Mouse (Mus musculus): Measurements from ENCODE around the gene Gm14496. TPM values are rescaled to one million over a fixed set of nuclear protein-coding genes. Genes with fewer than 3 reads are reported as not detected.
"Not testable (repeated sequence)": the region's sequence is repeated elsewhere in the genome, so short reads cannot be mapped to it uniquely, and the experiment has no call there.

Gene Gm14496
- total RNA-seq (2012; rRNA removed), result not detected in 2 replicates

DNA sequence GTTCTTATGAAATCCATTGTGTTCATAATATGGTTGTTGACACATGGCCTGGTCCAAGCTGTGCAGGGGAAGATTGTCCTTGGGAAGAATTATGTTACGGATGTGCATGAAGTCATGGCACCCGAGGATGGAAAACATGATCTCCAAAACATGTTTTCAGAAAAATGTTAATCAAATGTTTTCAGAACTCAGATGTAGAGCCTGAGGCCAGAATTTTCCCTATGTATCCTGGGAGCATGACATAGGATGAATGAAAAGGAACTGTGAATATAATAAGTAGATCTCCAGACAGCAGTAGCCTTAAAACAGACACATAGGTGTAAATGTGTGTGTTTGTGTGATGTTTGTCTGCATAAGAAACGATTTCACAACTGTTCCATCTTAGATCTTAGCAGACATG, at the start of gene Gm14496:
Gm14496 (plus strand) TSS at position 301 of the 400 bp plus-strand sequence.
- no peak for DNase-seq (ENCODE audit: low read depth, low spot score)
- Histone ChIP-seq H3K4me3 (ENCODE audit: insufficient read depth in 1 of 2, low read depth in 1 of 2, low read length in 2 of 2, poor library complexity in 1 of 2, severe bottlenecking in 1 of 2) (no peak within 1 kb of the TSS), H3K36me3 (ENCODE audit: control insufficient read depth, insufficient read depth, low read length, poor library complexity, severe bottlenecking) (no peaks in the 10 kb centered on the region), H3K9me3 (ENCODE audit: control insufficient read depth, insufficient read depth, low read depth, low read length) (no peaks in the 10 kb centered on the region), H3K4me1 (ENCODE audit: control insufficient read depth in 2 of 2, insufficient read depth in 2 of 2, low read length in 2 of 2, poor library complexity in 1 of 2) (no peaks in the 10 kb centered on the region), H3K9ac (ENCODE audit: insufficient read depth, low read depth, low read length, poor library complexity, severe bottlenecking) (no peak within 1 kb of the TSS), H3K27ac (ENCODE audit: insufficient read depth, low read depth, low read length, poor library complexity, severe bottlenecking) (no peak within 1 kb of the TSS)
- in situ Hi-C loops (cut with MboI; ENCODE audit: low sequenced_read_pairs in 2 of 2, unreplicated experiment in 2 of 2), result no loop called here
- TF ChIP-seq ZNF384 (IDR thresholded peaks at IDR 0.05; ENCODE audit: low read depth, low read length) (no peak), MAFK (IDR thresholded peaks at IDR 0.05; ENCODE audit: insufficient read depth, low read depth, low read length) (no peak)

DNA sequence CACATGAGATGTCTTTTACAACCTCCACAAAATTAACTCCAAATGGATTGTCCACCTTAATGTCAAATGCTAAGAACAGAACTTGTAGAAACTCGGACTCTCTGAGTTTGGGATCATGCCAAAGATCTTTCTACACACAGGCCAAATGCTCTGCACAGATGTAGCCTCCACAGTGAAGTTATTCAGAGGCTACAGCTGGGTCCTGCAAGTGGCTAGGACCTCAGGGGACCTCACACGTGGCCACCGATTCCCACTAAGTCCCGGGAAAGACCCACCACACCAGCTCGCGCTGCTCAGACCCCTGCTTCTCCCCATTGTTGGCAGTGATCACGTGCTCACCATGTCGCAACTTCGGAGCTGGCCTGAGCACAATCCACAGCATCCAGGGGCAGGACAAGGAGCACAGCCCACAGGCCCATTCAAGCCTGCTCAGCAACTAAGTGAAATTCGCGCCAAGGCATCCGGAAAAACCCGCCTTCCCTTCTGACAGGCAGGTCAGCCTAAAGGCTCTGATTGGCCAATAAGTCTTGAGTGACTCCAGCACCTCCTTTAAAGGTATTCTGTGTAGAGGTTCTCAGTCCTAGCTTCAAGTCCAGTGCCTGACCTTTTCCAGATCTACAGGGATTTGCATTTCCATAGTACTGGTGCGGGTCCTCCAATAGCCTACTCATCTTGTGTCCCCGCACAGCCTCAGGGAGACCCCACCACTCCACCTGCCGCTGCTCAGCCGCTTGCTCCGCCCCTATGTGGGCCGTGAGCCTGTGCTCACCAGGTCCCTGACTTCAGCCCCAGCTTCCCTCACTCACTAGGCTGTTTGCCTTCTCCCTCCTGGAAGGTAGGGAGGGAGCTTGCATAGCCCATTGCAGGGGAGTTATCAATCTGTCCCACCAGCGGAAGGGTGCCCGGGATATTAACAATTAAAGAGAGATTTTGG, 37.9 kb upstream of the Gm14496 start:
- in situ Hi-C loops (cut with MboI; ENCODE audit: low sequenced_read_pairs in 2 of 2, unreplicated experiment in 2 of 2); H3K36me3 ChIP-seq (ENCODE audit: control insufficient read depth, insufficient read depth, low read length, poor library complexity, severe bottlenecking); H3K9me3 ChIP-seq (ENCODE audit: control insufficient read depth, insufficient read depth, low read depth, low read length); H3K4me1 ChIP-seq (ENCODE audit: control insufficient read depth in 2 of 2, insufficient read depth in 2 of 2, low read length in 2 of 2, poor library complexity in 1 of 2); H3K27ac ChIP-seq (ENCODE audit: insufficient read depth, low read depth, low read length, poor library complexity, severe bottlenecking): not testable (repeated sequence)
- H3K4me3 ChIP-seq (ENCODE audit: insufficient read depth in 1 of 2, low read depth in 1 of 2, low read length in 2 of 2, poor library complexity in 1 of 2, severe bottlenecking in 1 of 2), result peak overlapping the region; percentile 34 to 61
- peak; percentile 30 for DNase-seq (ENCODE audit: low read depth, low spot score)
- TF ChIP-seq MAFK (IDR thresholded peaks at IDR 0.05; ENCODE audit: insufficient read depth, low read depth, low read length), result 0 out of 2 replicates have a peak, but pooled peaks have one; percentile 3
- peak overlapping the region; percentile 47 for H3K9ac ChIP-seq (ENCODE audit: insufficient read depth, low read depth, low read length, poor library complexity, severe bottlenecking)

DNA sequence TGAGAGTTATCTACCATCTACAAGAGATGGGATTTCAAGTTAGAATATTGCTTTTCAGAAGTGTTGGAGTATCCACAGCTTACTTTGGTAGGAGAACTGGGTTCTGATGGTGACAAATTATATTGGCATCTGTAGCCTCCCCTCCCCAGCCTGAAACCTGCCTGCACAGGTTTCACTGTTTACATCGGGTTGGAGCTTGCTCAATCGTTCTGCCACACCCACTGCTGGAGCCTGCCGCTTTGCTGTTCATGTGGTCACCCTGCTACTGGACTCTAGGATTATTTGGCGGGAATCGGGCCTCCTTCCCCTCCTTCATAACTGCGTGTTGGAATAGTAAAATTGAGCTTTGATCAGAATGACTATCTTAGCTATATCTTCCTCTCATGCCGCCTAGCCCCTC, 22.5 kb upstream of the Gm14496 start:
- no peaks in the 10 kb centered on the region for H3K36me3 ChIP-seq (ENCODE audit: control insufficient read depth, insufficient read depth, low read length, poor library complexity, severe bottlenecking)
- no peak overlapping the region for H3K27ac ChIP-seq (ENCODE audit: insufficient read depth, low read depth, low read length, poor library complexity, severe bottlenecking)
- in situ Hi-C loops (cut with MboI; ENCODE audit: low sequenced_read_pairs in 2 of 2, unreplicated experiment in 2 of 2), result no loop called here
- H3K9me3 ChIP-seq (ENCODE audit: control insufficient read depth, insufficient read depth, low read depth, low read length), result no peaks in the 10 kb centered on the region
- H3K9ac ChIP-seq (ENCODE audit: insufficient read depth, low read depth, low read length, poor library complexity, severe bottlenecking), result no peak overlapping the region
- TF ChIP-seq MAFK (IDR thresholded peaks at IDR 0.05; ENCODE audit: insufficient read depth, low read depth, low read length), result no peak
- TF ChIP-seq HCFC1 (IDR thresholded peaks at IDR 0.05; ENCODE audit: borderline replicate concordance, insufficient read depth, low read length), result no peak
- TF ChIP-seq ZNF384 (IDR thresholded peaks at IDR 0.05; ENCODE audit: low read depth, low read length), result no peak
- TF ChIP-seq ZC3H11A (IDR thresholded peaks at IDR 0.05; ENCODE audit: borderline replicate concordance, low read depth, low read length), result no peak
- TF ChIP-seq CHD2 (IDR thresholded peaks at IDR 0.05; ENCODE audit: low read depth, low read length), result no peak
- no peak for DNase-seq (ENCODE audit: low read depth, low spot score)
- H3K4me3 ChIP-seq (ENCODE audit: insufficient read depth in 1 of 2, low read depth in 1 of 2, low read length in 2 of 2, poor library complexity in 1 of 2, severe bottlenecking in 1 of 2), result no peak overlapping the region
- H3K4me1 ChIP-seq (ENCODE audit: control insufficient read depth in 2 of 2, insufficient read depth in 2 of 2, low read length in 2 of 2, poor library complexity in 1 of 2), result no peaks in the 10 kb centered on the region

DNA sequence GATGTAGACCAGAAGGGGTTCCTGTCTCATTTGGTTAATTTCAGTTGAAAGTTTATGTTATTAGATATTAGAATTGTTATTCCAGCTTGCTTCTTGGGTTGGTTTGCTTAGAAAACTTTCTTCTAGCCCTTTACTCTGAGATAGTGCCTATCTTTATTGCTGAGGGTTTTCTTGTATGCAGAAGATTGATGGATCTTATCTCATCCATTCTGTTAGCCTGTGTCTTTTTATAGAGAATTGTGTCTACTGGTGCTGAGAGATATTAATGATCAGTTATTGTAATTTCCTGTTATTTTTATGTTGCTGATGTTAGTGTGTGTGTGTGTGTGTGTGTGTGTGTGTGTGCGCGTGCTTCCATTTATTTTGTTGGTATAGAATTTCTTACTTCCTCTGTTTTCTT, 21.7 kb upstream of the Gm14496 start:
- Histone ChIP-seq H3K9ac (ENCODE audit: insufficient read depth, low read depth, low read length, poor library complexity, severe bottlenecking) (no peak overlapping the region), H3K9me3 (ENCODE audit: control insufficient read depth, insufficient read depth, low read depth, low read length) (no peaks in the 10 kb centered on the region), H3K4me3 (ENCODE audit: insufficient read depth in 1 of 2, low read depth in 1 of 2, low read length in 2 of 2, poor library complexity in 1 of 2, severe bottlenecking in 1 of 2) (no peak overlapping the region), H3K4me1 (ENCODE audit: control insufficient read depth in 2 of 2, insufficient read depth in 2 of 2, low read length in 2 of 2, poor library complexity in 1 of 2) (no peaks in the 10 kb centered on the region), H3K36me3 (ENCODE audit: control insufficient read depth, insufficient read depth, low read length, poor library complexity, severe bottlenecking) (no peaks in the 10 kb centered on the region), H3K27ac (ENCODE audit: insufficient read depth, low read depth, low read length, poor library complexity, severe bottlenecking) (no peak overlapping the region)
- DNase-seq (ENCODE audit: low read depth, low spot score), result no peak
- in situ Hi-C loops (cut with MboI; ENCODE audit: low sequenced_read_pairs in 2 of 2, unreplicated experiment in 2 of 2), result no loop called here
- TF ChIP-seq HCFC1 (IDR thresholded peaks at IDR 0.05; ENCODE audit: borderline replicate concordance, insufficient read depth, low read length) (no peak), MAFK (IDR thresholded peaks at IDR 0.05; ENCODE audit: insufficient read depth, low read depth, low read length) (no peak), ZNF384 (IDR thresholded peaks at IDR 0.05; ENCODE audit: low read depth, low read length) (no peak), CHD2 (IDR thresholded peaks at IDR 0.05; ENCODE audit: low read depth, low read length) (no peak), ZC3H11A (IDR thresholded peaks at IDR 0.05; ENCODE audit: borderline replicate concordance, low read depth, low read length) (no peak)

DNA sequence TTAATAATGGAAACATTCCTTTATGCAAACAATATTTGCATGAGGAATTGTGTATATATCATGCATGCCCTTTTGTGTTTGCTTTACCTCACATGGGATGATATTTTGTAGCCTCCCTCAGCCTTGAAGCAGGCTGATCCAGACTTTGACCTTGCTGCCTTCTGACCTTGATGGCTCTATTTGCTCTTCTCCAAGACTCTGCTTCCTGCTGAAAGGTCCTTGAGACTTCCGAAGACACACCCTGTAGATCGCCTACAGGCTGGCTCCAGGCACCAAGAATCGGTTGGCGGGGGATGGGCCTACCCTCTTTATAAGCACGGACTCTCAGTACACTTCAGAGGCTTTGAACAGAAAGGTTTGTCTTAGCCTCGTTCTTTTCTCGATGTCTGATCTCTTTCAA, 9.0 kb upstream of the Gm14496 start:
- peak; percentile 30 for DNase-seq (ENCODE audit: low read depth, low spot score)
- H3K9ac ChIP-seq (ENCODE audit: insufficient read depth, low read depth, low read length, poor library complexity, severe bottlenecking); H3K36me3 ChIP-seq (ENCODE audit: control insufficient read depth, insufficient read depth, low read length, poor library complexity, severe bottlenecking); H3K4me1 ChIP-seq (ENCODE audit: control insufficient read depth in 2 of 2, insufficient read depth in 2 of 2, low read length in 2 of 2, poor library complexity in 1 of 2); H3K4me3 ChIP-seq (ENCODE audit: insufficient read depth in 1 of 2, low read depth in 1 of 2, low read length in 2 of 2, poor library complexity in 1 of 2, severe bottlenecking in 1 of 2); H3K27ac ChIP-seq (ENCODE audit: insufficient read depth, low read depth, low read length, poor library complexity, severe bottlenecking); H3K9me3 ChIP-seq (ENCODE audit: control insufficient read depth, insufficient read depth, low read depth, low read length); in situ Hi-C loops (cut with MboI; ENCODE audit: low sequenced_read_pairs in 2 of 2, unreplicated experiment in 2 of 2): not testable (repeated sequence)

Other genes with a start within 250 kb of the Gm14496 start
- 0.09 TPM in 1 of 2 replicates, not detected in the other for gene Myt1, start 227.8 kb upstream of the Gm14496 start, total RNA-seq (2012; rRNA removed)
- 11.8 and 15.7 TPM in 2 replicates for gene Pcmtd2, start 153.3 kb upstream of the Gm14496 start, total RNA-seq (2012; rRNA removed)
- gene Polr3k, start 126.8 kb upstream of the Gm14496 start, total RNA-seq (2012; rRNA removed), result 21.3 and 26.9 TPM in 2 replicates

Data from ES-E14 (cell line).